Mouse (Mus musculus) testis, postnatal 10 days (tissue): ENCODE measurements at regions not wholly inside any gene's neighbourhood (a gene's known extent, or its start where the extent isn't known, plus 50 kb on each side); places are given as distances from the start of the nearest gene placed in this dataset.

Experiments
- DNase-seq: peaks from one replicate; pipeline ENCODE4 v3.0.0; 2021; ENCODE audit warnings: low spot score

DNA sequence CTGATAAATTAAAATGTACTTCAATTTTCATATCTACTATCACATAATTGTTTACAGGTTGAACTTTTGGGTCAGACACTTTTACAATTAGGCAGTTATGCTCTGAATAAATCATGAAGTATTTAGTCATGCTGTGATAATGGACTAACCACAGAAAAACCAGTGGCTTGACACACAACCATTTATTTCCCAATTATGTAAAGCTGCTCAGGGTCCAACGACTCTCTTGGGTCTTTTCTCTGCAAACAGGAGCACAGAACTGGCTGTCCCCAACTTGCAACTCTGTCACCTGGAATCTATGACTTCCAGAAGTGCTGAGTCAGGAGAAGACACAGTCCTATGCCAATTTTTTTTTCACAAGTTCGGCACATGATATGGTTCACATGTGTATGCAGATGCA, 214.8 kb downstream of the Kcnj2 start:
- DNase-seq = no peak

DNA sequence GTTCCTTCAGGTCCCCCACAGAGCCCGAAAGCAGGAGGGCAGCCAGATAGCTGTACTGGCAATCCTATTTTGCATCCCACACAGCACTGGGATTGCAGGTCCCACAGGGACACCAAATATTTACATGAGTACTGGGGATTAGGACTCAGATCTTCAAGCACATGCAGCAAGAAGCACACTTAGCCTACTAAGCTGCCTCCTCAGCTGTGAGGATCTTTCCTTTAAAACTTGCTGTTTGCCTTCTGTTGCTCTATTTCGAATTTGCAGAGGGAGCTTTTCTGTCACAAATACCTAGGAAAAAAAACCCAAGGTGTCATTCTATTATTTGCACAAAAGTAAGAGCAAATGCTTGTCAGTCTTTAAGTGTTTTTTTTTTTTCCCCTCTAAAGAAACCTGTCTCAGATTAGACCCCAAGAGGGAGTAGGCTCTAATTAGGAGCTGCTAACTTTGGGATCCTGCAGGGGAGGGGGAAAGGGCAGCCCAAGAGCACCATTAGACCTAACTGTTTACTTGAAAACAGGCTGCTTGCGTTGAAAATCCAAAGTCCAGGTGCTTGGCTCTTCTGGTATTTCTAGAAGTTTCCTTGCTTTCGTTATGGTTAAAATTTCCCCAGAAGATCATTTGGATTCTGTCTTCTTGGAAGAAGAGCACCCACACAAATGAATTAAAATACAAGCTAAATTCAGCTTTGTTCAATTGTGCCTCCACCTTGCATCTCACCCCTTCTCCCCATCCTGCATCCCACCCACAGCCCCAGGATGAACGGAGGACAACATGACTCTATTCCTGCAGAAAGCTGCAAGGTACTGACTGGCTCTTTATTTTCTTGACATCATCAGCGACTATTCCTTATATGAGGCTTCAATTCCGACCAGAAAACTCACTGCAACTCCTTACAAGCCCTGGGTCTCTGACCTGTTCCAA, 215.5 kb downstream of the Kcnj2 start:
- DNase-seq = no peak

DNA sequence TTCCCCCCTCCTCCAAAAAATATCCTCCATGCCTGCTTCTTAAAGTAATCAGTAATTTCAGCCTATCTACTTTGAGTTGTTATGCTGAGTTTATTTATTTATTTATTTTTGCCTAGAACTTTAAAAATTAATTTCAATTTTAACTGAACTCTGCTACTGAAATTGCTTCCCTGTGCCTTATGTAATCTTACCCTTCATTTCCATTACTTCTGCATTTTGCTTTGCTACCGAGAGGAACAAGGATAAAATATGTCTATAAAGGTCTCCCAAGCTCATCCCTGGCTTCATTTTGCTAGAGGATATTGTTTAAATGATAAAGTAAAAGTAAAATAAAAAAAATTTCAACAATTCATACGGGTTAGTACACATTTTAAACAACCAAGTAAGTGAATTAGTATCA, 216.3 kb downstream of the Kcnj2 start:
- no peak for DNase-seq

DNA sequence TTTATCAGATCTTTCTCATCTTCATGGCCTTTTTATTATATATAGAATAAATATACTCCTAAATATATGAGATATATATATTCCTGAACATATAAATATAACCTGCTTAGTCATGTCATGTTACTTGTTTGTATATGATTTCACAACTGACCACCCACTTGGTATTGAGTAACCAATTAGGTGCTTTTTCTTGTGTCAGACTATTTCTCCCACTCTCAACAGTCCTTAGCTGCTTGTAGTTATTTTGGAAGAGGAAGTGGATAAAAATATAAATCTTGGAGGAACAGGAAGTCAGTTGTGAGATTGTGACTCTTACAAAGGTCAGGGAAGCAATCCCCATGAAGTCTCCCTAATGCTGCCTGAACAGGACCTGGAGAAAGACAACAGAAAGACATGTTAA, 224.6 kb downstream of the Kcnj2 start:
- DNase-seq = no peak

- DNase-seq = no peak
Observed at GRCm38 (mm10) chr11:111296309-111296721, 230.4 kb downstream of the Kcnj2 start.

DNA sequence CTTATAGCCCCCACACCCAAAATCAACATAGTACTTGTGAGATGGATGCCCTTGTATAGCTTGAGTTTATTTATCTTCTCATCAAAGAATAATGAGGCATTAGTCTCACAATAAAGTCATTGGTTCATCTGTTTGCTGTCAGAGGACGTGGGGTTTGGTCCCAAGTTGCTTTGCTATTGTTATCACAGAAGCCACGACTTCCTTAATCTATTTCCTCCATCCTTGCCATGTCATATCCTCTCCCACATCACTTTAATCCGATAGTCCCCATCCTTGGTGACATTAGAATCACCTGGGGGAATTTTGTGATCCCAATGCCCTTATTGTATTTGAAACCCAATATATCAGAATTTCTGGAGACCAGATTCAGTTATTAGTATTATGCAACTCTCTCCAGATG, 246.8 kb downstream of the Kcnj2 start:
- no peak for DNase-seq

DNA sequence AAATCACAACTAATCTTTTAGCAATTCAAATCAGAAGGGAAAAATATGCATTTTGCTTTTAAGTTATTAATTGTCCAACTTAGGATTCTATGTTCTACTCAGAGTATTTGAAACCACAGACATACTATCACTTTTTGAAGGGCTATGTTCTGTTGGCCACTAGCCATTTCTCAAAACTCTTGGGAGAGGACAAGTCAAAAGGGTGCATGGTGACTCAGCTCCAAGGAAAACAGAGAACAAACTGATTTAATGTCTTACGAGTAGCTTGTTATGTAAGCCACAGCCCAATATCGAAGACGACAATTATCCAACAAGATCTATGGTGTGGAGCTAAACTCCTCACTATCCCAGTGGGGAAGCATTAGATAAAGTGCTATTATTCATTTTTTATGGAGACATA, 247.6 kb downstream of the Kcnj2 start:
- no peak for DNase-seq

- no peak for DNase-seq
Observed at GRCm38 (mm10) chr11:111321576-111321975, 255.6 kb downstream of the Kcnj2 start.

DNA sequence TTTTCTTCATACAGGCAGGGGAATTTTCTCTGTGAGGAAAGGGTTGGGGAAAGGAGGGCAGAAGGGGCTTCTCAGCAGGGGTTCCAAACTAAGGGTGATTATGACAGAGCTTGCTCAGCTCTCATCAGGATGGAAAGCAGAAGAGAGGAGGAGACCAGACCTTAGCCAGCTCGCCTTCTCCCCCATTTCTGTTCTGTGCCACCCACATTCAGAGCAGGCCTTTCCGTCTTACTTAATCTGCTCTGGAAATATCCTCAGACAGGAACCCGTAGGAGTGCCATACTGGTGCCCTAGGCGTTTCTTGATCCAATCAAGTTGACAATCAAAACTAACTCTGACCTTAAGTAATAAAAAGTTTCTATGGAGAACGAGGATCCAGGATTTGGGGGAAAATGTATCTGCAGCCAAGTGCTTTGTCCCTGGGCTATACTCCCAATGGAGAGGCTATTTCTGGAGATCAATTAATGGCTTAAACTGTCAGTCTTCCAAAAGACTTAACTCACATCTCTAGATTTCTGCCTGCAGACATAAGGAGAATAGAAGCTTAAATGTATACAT, 258.6 kb downstream of the Kcnj2 start:
- DNase-seq = no peak

DNA sequence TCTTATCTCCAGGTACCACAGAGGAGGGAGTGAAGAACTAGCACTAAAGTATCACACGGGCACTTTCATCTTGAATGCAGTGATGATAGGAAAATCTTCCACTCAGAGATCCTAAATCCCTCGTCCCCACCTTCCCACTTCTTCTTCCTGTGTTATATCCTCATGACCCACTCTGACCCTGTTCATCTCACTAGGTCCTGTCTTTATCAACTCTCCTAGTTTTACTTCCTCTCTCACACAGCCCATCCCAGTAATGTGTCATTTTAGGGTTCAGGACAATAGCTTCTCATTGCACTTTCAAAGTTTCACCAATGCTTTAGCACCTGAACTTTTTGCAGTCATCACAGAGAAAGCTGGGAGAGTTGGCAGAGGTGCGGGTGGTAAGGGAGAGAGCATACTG, 261.0 kb downstream of the Kcnj2 start:
- no peak for DNase-seq

GRCm38 (mm10) chr11:111328258-111328657, 262.3 kb downstream of the Kcnj2 start:
- DNase-seq = no peak

DNA sequence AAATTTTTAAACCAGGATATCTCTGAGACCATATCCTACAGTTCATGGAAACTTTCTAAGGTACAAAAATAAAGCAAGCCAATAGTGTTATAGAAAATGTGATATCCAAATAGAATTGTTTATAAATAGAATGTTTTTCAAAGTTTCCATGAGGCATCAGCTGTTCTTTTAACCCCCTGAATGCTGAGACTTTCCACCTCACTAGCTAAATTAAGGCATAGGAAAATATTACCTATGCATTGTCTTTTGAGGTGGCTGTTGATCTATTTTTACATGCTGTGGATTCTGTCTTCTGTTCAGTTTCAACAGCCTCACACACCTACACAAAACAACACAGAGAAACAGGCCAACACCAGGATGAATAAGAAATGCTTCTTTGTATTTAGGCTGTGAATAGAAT, 265.6 kb downstream of the Kcnj2 start:
- DNase-seq = no peak

DNA sequence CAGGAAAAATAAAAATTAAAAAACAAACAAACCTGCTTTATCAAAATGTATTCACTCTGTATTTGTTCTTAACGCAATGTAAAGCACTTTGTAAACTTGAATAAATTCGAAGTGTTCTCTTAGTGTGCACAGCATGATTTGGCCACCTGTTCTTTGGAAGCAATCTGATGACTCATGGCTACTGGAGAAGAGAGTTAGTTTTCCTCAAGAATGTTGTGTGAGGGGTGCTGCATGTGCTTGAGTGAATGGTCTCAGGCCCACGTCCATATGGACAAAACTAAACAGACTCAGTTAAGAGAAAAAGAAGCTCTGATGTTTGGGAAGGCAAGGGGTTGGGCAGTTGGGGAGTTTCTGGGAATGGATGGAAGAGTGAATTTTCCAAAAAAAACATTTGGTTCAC, 267.1 kb downstream of the Kcnj2 start:
- no peak for DNase-seq

DNA sequence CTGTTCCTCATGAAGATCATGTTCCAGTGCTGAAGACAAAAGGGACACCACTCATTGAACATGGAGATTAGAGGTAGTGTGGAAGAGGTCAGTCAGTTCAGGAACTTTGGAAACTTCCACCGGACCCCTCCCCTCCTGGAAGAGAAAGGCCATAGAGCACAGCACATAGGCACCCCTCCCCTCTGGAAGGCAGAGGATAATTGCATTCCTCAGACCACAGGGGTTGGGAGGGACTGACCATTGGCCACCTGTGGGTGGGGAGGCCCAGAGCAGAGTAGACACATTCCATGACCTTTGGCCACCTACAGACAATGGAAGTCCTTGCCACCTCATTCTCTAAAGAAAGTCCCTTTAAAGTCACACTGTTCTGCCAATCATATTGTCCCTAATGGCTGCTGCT, 281.6 kb downstream of the Kcnj2 start:
- DNase-seq = no peak

DNA sequence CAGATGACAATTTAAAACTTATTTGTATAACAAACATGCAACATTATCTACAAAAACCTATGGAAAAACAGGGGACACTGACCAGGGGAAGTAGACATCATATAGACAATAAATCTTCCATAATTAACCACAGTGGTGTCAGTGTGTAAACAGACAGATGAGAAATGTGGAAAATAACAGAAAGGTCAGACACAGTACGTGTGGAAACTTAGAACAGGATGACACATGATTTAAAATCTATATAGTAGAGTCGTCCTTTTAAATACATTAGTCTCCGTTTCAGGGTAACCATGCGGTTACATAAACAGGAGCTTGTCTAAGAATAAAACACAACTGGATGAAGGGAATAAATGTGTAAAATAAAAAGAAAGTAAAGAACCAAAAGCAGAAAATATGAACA, 284.1 kb downstream of the Kcnj2 start:
- no peak for DNase-seq

GRCm38 (mm10) chr11:111363363-111363762, 297.4 kb downstream of the Kcnj2 start:
- no peak for DNase-seq

DNA sequence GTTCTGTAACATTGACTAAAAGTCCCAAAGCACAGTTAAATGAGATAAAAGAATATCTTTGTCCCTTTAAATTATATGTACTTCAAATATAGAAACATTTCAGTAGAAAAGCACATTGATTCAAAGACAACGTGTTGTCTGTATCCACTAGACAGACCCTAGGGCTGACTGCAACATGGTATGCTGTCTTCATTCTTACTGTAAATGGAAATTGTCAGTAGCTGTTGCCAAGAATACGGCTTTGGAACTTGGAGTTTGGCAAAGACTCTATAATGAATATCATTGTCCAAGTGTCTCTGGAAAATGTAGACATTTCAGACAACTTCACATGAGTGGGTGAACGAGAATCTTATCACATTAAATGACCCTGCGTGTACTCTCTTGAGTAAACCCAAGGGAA, 311.2 kb downstream of the Kcnj2 start:
- DNase-seq = no peak

- DNase-seq = no peak
Observed at GRCm38 (mm10) chr11:111379842-111380241, 313.9 kb downstream of the Kcnj2 start.

- DNase-seq = no peak
Observed at GRCm38 (mm10) chr11:111398706-111399105, 332.7 kb downstream of the Kcnj2 start.

- no peak for DNase-seq
Observed at GRCm38 (mm10) chr11:111409266-111409665, 343.3 kb downstream of the Kcnj2 start.

GRCm38 (mm10) chr11:111424871-111425270, 358.9 kb downstream of the Kcnj2 start:
- no peak for DNase-seq

- no peak for DNase-seq
Observed at GRCm38 (mm10) chr11:111426715-111427114, 360.8 kb downstream of the Kcnj2 start.

DNA sequence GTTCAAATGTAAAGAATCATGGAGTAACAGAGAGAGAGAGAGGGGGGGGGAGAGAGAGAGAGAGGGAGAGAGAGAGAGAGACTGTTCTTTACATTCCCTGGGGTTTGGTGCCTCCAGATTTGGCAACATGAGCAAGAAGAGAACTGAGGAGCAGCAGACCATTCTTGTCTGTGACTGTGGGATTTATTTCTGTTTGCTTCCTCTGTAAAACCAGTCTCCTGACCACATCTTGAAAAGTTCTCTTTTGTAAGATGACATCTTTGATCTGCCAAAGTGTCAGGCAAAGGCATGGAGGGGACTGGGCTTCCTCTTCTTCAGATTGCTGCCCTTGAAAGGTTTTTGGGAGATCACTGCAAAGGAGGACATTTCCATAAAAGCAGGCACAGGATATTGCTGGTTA, 376.3 kb downstream of the Kcnj2 start:
- DNase-seq = no peak

DNA sequence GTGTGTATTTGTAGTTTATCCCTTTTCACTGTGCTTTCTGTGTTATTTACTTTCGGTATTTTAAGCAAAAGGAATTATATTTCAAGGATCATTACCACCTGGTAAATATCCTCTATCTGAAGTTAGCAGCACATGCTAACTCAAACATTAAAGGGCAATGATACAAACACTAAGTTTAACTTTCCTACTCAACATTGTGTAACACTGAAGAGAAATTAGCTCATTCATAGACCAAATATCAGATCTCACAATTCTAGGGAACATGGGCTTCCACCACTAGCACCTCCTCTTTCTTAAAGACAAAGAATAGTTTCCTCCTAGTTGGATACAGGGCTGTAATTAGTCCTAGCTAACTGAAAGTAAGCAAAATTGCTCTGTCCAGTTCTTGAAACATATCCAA, 377.4 kb downstream of the Kcnj2 start:
- DNase-seq = no peak
